9 mouse cellular contexts compared by ENCODE assay signal in the genomic region with DNA sequence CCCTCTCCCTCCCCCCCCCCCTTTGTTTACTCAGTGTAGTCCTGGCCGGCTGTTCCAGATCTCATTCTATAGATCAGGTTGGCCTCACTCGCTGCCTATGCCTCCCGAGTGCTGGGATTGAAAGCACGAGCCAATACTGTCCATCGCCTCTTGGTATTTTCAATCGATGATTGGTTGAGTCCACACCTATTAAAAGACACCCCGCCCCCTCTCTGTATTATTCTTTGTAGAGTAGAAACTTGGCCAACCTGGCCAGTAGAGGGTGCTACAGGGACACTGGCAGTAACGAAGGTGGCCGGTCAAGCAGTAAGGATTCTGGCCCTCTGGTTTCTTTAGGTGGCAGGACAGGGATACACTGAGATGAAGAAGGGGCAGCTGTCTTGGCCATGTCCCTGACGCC. TPM values are rescaled to one million over a fixed set of nuclear protein-coding genes. Genes with fewer than 3 reads are reported as not detected.
DNase-seq lines count a peak whose midpoint lies in the region; ATAC-seq and TF ChIP-seq lines count a peak whose summit lies in the region.
"Had no signal": no experiment of that assay in that cellular context is flagged by ENCODE, and none has a peak within 500 bp of the region (broad histone marks: within the 10 kb centered on the region; RNA-seq: fewer than 3 reads in every experiment).

No protein-coding gene starts in this region.

- WGBS in liver, postnatal 0 days (ENCODE audit: insufficient replicate concordance) = 5% methylated on average over 10 of the region's 10 CpGs

- no peak overlapping the region for H3K27ac ChIP-seq in liver, postnatal 0 days (ENCODE audit: low read depth)
- H3K27ac ChIP-seq: embryonic facial prominence, embryonic 15.5 days had no signal

- peak; percentile 37 for DNase-seq in ovary, postnatal 36 days (ENCODE audit: low spot score)
- no peak for DNase-seq in ovary, adult 18-20 months (ENCODE audit: low spot score)
- DNase-seq in cerebellum, adult 18-20 months = peak; percentile 82
- DNase-seq in gonadal fat pad, adult 2 months (ENCODE audit: low read depth) = peak; percentile 47
- peak; percentile 81 for DNase-seq in kidney, adult 18-20 months
- DNase-seq in liver, postnatal 0 days = peak; percentile 73
- DNase-seq in urinary bladder, postnatal 25 days (ENCODE audit: low spot score) = peak; percentile 60

- no peak for TF ChIP-seq EP300 in liver, postnatal 0 days (IDR thresholded peaks at IDR 0.05; ENCODE audit: low read depth)

- H3K4me3 ChIP-seq in liver, postnatal 0 days (ENCODE audit: low read depth, low read length) = no peak overlapping the region
- H3K4me3 ChIP-seq: embryonic facial prominence, embryonic 15.5 days had no signal

- H3K4me1 ChIP-seq in liver, postnatal 0 days (ENCODE audit: insufficient read depth) = peaks cover 5% of the 10 kb centered on the region; the same call in 1 of the 2 replicates

- 0 out of 2 replicates have a peak overlapping the region, but pooled peaks have one; percentile 18 for H3K4me2 ChIP-seq in liver, postnatal 0 days (ENCODE audit: low read depth, low read length)
- H3K4me2 ChIP-seq: embryonic facial prominence, embryonic 15.5 days had no signal

- H3K9ac ChIP-seq in liver, postnatal 0 days (replicated peaks) = no peak overlapping the region
- H3K9ac ChIP-seq: embryonic facial prominence, embryonic 15.5 days had no signal

- no peaks in the 10 kb centered on the region for H3K36me3 ChIP-seq in liver, postnatal 0 days (replicated peaks; ENCODE audit: insufficient read depth, low read length)
- H3K36me3 ChIP-seq: embryonic facial prominence, embryonic 15.5 days had no signal

- ATAC-seq in liver, postnatal 0 days = peak; percentile 77
- ATAC-seq in neutrophil, adult 5-6 weeks (ENCODE audit: extremely low read depth, insufficient number of reproducible peaks, low FRiP score, poor library complexity, severe bottlenecking) = peak; percentile 63; the same call in 1 of the 2 replicates

- peak; percentile 79 for TF ChIP-seq CTCF in liver, postnatal 0 days (IDR thresholded peaks at IDR 0.05; ENCODE audit: low read depth)

- H3K9me3 ChIP-seq in liver, postnatal 0 days (ENCODE audit: low read length) = no peaks in the 10 kb centered on the region
- H3K9me3 ChIP-seq: embryonic facial prominence, embryonic 15.5 days had no signal

- peaks cover 6% of the 10 kb centered on the region; the same call in 1 of the 2 replicates for H3K27me3 ChIP-seq in liver, postnatal 0 days (ENCODE audit: insufficient read depth, low read length)
- H3K27me3 ChIP-seq: embryonic facial prominence, embryonic 15.5 days had no signal

RNA-seq across cellular contexts. Expression of a gene that starts 19.8 kb away (rescaled TPM):
- not detected in 2 replicates for polyA plus RNA-seq in gonadal fat pad, adult 2 months (2012; rRNA removed)
- polyA plus RNA-seq in liver, postnatal 0 days (2015; fragmentation: Nextera tagmentation; extraction: Ambion mirVana) = not detected in 2 replicates
- not detected in 2 replicates for total RNA-seq in neutrophil, adult 5-6 weeks (2017)
- polyA plus RNA-seq: embryonic facial prominence, embryonic 15.5 days had no signal

RNA-seq across cellular contexts. Expression of a gene that starts 32.2 kb away (rescaled TPM):
- not detected in 2 replicates for polyA plus RNA-seq in gonadal fat pad, adult 2 months (2012; rRNA removed)
- polyA plus RNA-seq in liver, postnatal 0 days (2015; fragmentation: Nextera tagmentation; extraction: Ambion mirVana) = not detected in 2 replicates
- total RNA-seq in neutrophil, adult 5-6 weeks (2017) = not detected in 2 replicates
- polyA plus RNA-seq: embryonic facial prominence, embryonic 15.5 days had no signal

RNA-seq across cellular contexts. Expression of a gene that starts 38.6 kb away (rescaled TPM):
- polyA plus RNA-seq in gonadal fat pad, adult 2 months (2012; rRNA removed) = 6.6 and 7.1 TPM in 2 replicates
- polyA plus RNA-seq in liver, postnatal 0 days (2015; fragmentation: Nextera tagmentation; extraction: Ambion mirVana) = 0.12 and 0.26 TPM in 2 replicates
- total RNA-seq in neutrophil, adult 5-6 weeks (2017) = 0.37 and 0.47 TPM in 2 replicates

RNA-seq across cellular contexts. Expression of a gene that starts 50.3 kb away (rescaled TPM):
- polyA plus RNA-seq in gonadal fat pad, adult 2 months (2012; rRNA removed) = 0.86 and 6.9 TPM in 2 replicates
- 1.3 and 7.7 TPM in 2 replicates for polyA plus RNA-seq in liver, postnatal 0 days (2015; fragmentation: Nextera tagmentation; extraction: Ambion mirVana)
- not detected in 2 replicates for total RNA-seq in neutrophil, adult 5-6 weeks (2017)
- polyA plus RNA-seq: embryonic facial prominence, embryonic 15.5 days had no signal

RNA-seq across cellular contexts. Expression of a gene that starts 53.2 kb away (rescaled TPM):
- 8.6 and 10.3 TPM in 2 replicates for polyA plus RNA-seq in gonadal fat pad, adult 2 months (2012; rRNA removed)
- 75.4 and 81.4 TPM in 2 replicates for polyA plus RNA-seq in liver, postnatal 0 days (2015; fragmentation: Nextera tagmentation; extraction: Ambion mirVana)
- total RNA-seq in neutrophil, adult 5-6 weeks (2017) = 1,008 and 1,024 TPM in 2 replicates
